Mouse (Mus musculus): ENCODE results near the gene Atp8a2. TPM values are rescaled to one million over a fixed set of nuclear protein-coding genes. Genes with fewer than 3 reads are reported as not detected.
"Not testable (repeated sequence)": the region's sequence is repeated elsewhere in the genome, so short reads cannot be mapped to it uniquely, and the experiment has no call there.

Gene Atp8a2
- polyA plus RNA-seq, 1 experiment from 2014 or later: 0.59 TPM

DNA sequence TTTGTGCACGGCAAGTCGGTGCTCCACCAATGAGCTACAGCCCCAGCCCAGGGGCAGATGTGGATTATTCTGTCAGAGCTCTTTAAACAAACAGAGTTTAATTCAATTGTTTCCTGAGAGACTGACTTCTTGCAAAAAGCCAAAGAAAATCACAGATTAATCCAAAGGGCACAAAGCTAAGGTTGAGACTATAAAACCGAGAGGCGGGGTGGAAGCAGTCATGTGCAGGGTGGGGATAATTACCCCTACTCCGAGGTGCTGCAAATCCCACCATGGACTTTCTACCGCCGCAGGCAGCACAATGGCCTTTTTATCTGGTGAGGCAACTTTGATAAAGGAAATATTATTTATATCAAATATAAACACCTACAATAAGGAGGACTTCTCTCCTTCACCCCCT lies 580.2 kb downstream of the Atp8a2 start:
- no peak overlapping the region for H3K4me2 ChIP-seq (ENCODE audit: low read length)
- H3K27ac ChIP-seq: no peak overlapping the region
- DNase-seq (ENCODE audit: low spot score) (no peak), ATAC-seq (replicated peaks; ENCODE audit: low FRiP score, low read depth) (no peak)
- H3K9ac ChIP-seq (ENCODE audit: low read depth, low read length): no peak overlapping the region
- no peaks in the 10 kb centered on the region for H3K27me3 ChIP-seq (ENCODE audit: insufficient read depth, low read length)
- H3K36me3 ChIP-seq (ENCODE audit: insufficient read depth, low read length): no peaks in the 10 kb centered on the region
- WGBS: 45% methylated on average over 7 of the region's 7 CpGs
- no peak overlapping the region for H3K4me3 ChIP-seq (replicated peaks; ENCODE audit: low read depth, low read length)
- H3K4me1 ChIP-seq (replicated peaks; ENCODE audit: insufficient read depth, low read length): no peaks in the 10 kb centered on the region
- TF ChIP-seq CTCF (IDR thresholded peaks at IDR 0.05; ENCODE audit: low read depth): no peak
- no peaks in the 10 kb centered on the region for H3K9me3 ChIP-seq (replicated peaks; ENCODE audit: low read length)

- not testable (repeated sequence) for H3K9me3 ChIP-seq (replicated peaks; ENCODE audit: low read length); ATAC-seq (replicated peaks; ENCODE audit: low FRiP score, low read depth); H3K4me3 ChIP-seq (replicated peaks; ENCODE audit: low read depth, low read length); H3K27ac ChIP-seq; H3K36me3 ChIP-seq (ENCODE audit: insufficient read depth, low read length); H3K4me1 ChIP-seq (replicated peaks; ENCODE audit: insufficient read depth, low read length); H3K27me3 ChIP-seq (ENCODE audit: insufficient read depth, low read length); H3K4me2 ChIP-seq (ENCODE audit: low read length); DNase-seq (ENCODE audit: low spot score); H3K9ac ChIP-seq (ENCODE audit: low read depth, low read length)
- WGBS: 74% methylated on average over 3 of the region's 3 CpGs
Observed at GRCm38 (mm10) chr14:59614149-59614548, 582.8 kb downstream of the Atp8a2 start.

GRCm38 (mm10) chr14:59612920-59613625 lies 583.9 kb downstream of the Atp8a2 start:
- Histone ChIP-seq H3K4me3 (replicated peaks; ENCODE audit: low read depth, low read length) (no peak overlapping the region), H3K36me3 (ENCODE audit: insufficient read depth, low read length) (no peaks in the 10 kb centered on the region), H3K9me3 (replicated peaks; ENCODE audit: low read length) (no peaks in the 10 kb centered on the region), H3K27ac (no peak overlapping the region), H3K4me1 (replicated peaks; ENCODE audit: insufficient read depth, low read length) (no peaks in the 10 kb centered on the region), H3K27me3 (ENCODE audit: insufficient read depth, low read length) (no peaks in the 10 kb centered on the region), H3K4me2 (ENCODE audit: low read length) (no peak overlapping the region), H3K9ac (ENCODE audit: low read depth, low read length) (no peak overlapping the region)
- ATAC-seq (replicated peaks; ENCODE audit: low FRiP score, low read depth) (no peak), DNase-seq (ENCODE audit: low spot score) (peak; percentile 61)
- peak; percentile 70 for TF ChIP-seq CTCF (IDR thresholded peaks at IDR 0.05; ENCODE audit: low read depth)
- WGBS: 44% methylated on average over 14 of the region's 14 CpGs

GRCm38 (mm10) chr14:59607021-59607420 lies 590.0 kb downstream of the Atp8a2 start:
- Histone ChIP-seq H3K9me3 (replicated peaks; ENCODE audit: low read length) (no peaks in the 10 kb centered on the region), H3K4me1 (replicated peaks; ENCODE audit: insufficient read depth, low read length) (no peaks in the 10 kb centered on the region), H3K27ac (no peak overlapping the region), H3K36me3 (ENCODE audit: insufficient read depth, low read length) (no peaks in the 10 kb centered on the region), H3K27me3 (ENCODE audit: insufficient read depth, low read length) (no peaks in the 10 kb centered on the region), H3K4me3 (replicated peaks; ENCODE audit: low read depth, low read length) (no peak overlapping the region), H3K9ac (ENCODE audit: low read depth, low read length) (no peak overlapping the region), H3K4me2 (ENCODE audit: low read length) (no peak overlapping the region)
- ATAC-seq (replicated peaks; ENCODE audit: low FRiP score, low read depth): no peak
- DNase-seq (ENCODE audit: low spot score): no peak
- 32% methylated on average over 3 of the region's 3 CpGs for WGBS
- no peak for TF ChIP-seq CTCF (IDR thresholded peaks at IDR 0.05; ENCODE audit: low read depth)

GRCm38 (mm10) chr14:59605671-59606353 lies 591.2 kb downstream of the Atp8a2 start:
- 13% methylated on average over 5 of the region's 5 CpGs for WGBS
- Histone ChIP-seq H3K9ac (ENCODE audit: low read depth, low read length) (no peak overlapping the region), H3K36me3 (ENCODE audit: insufficient read depth, low read length) (no peaks in the 10 kb centered on the region), H3K4me2 (ENCODE audit: low read length) (no peak overlapping the region), H3K4me3 (replicated peaks; ENCODE audit: low read depth, low read length) (no peak overlapping the region), H3K9me3 (replicated peaks; ENCODE audit: low read length) (no peaks in the 10 kb centered on the region), H3K4me1 (replicated peaks; ENCODE audit: insufficient read depth, low read length) (no peaks in the 10 kb centered on the region), H3K27me3 (ENCODE audit: insufficient read depth, low read length) (no peaks in the 10 kb centered on the region), H3K27ac (no peak overlapping the region)
- peak; percentile 81 for TF ChIP-seq CTCF (IDR thresholded peaks at IDR 0.05; ENCODE audit: low read depth)
- DNase-seq (ENCODE audit: low spot score) (peak; percentile 74), ATAC-seq (replicated peaks; ENCODE audit: low FRiP score, low read depth) (no peak)

DNA sequence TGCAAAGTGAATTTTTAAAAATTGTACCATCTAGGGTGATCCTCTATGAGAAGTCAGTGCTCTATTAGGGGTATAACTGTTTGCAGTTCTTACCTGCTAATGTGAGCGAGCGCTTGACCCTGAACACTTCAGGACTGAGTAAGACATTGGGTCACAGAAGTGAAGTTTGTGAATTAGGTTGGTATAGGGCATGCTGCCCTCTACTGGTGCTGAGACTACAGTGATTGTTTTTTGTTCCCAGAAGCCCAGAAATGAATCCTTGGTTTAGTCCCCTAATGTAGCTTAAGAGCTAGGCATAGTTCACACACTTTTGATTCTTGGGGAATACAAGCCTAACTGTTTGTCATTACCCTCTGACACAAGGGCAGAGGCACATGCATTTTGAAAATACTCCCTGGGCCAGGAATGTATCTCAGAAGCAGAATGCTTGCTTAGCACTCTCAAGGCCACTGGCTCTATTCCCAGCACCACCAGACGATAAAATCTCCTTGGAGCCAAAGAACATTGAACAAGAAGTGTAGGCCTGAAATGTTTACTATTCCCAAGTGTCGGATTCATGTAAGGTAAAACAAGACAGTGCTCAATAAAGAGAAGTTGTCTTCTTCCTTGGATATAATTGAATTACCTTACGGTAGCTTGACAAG lies 592.9 kb downstream of the Atp8a2 start:
- H3K27ac ChIP-seq: no peak overlapping the region
- H3K9me3 ChIP-seq (replicated peaks; ENCODE audit: low read length): no peaks in the 10 kb centered on the region
- H3K36me3 ChIP-seq (ENCODE audit: insufficient read depth, low read length): no peaks in the 10 kb centered on the region
- H3K4me2 ChIP-seq (ENCODE audit: low read length): no peak overlapping the region
- ATAC-seq (replicated peaks; ENCODE audit: low FRiP score, low read depth) (no peak), DNase-seq (ENCODE audit: low spot score) (peak; percentile 56)
- H3K9ac ChIP-seq (ENCODE audit: low read depth, low read length): no peak overlapping the region
- peak; percentile 68 for TF ChIP-seq CTCF (IDR thresholded peaks at IDR 0.05; ENCODE audit: low read depth)
- no peaks in the 10 kb centered on the region for H3K27me3 ChIP-seq (ENCODE audit: insufficient read depth, low read length)
- no peaks in the 10 kb centered on the region for H3K4me1 ChIP-seq (replicated peaks; ENCODE audit: insufficient read depth, low read length)
- WGBS: 62% methylated on average over 5 of the region's 5 CpGs
- no peak overlapping the region for H3K4me3 ChIP-seq (replicated peaks; ENCODE audit: low read depth, low read length)

Measured in kidney, postnatal 0 days (tissue).